Mouse (Mus musculus): ENCODE measurements around the gene Grik3. TPM values are rescaled to one million over a fixed set of nuclear protein-coding genes. Genes with fewer than 3 reads are reported as not detected.

Grik3 gene
- total RNA-seq, 1 experiment from 2014 or later, result not detected

- no peak for ATAC-seq (replicated peaks; ENCODE audit: low read depth, poor library complexity, severe bottlenecking)
These were observed 208.6 kb downstream of the Grik3 start for GRCm38 (mm10) chr4:125699056-125699455.

- no peak for ATAC-seq (replicated peaks; ENCODE audit: low read depth, poor library complexity, severe bottlenecking)
These were observed 209.8 kb downstream of the Grik3 start for GRCm38 (mm10) chr4:125700331-125700730.

- ATAC-seq (replicated peaks; ENCODE audit: low read depth, poor library complexity, severe bottlenecking), result no peak; the same call in 1 of the 2 replicates
These were observed 212.3 kb downstream of the Grik3 start for GRCm38 (mm10) chr4:125702607-125703309.

- peak; percentile 66; the same call in 1 of the 2 replicates for ATAC-seq (replicated peaks; ENCODE audit: low read depth, poor library complexity, severe bottlenecking)
These were observed 212.8 kb downstream of the Grik3 start for GRCm38 (mm10) chr4:125703310-125703690.

- ATAC-seq (replicated peaks; ENCODE audit: low read depth, poor library complexity, severe bottlenecking), result no peak
These were observed 215.2 kb downstream of the Grik3 start for GRCm38 (mm10) chr4:125705746-125706145.

GRCm38 (mm10) chr4:125709716-125710115 is 219.2 kb downstream of the Grik3 start:
- ATAC-seq (replicated peaks; ENCODE audit: low read depth, poor library complexity, severe bottlenecking), result no peak

- ATAC-seq (replicated peaks; ENCODE audit: low read depth, poor library complexity, severe bottlenecking), result no peak
These were observed 227.4 kb downstream of the Grik3 start for GRCm38 (mm10) chr4:125717881-125718280.

- ATAC-seq (replicated peaks; ENCODE audit: low read depth, poor library complexity, severe bottlenecking), result no peak
These were observed 228.1 kb downstream of the Grik3 start for GRCm38 (mm10) chr4:125718429-125719140.

- no peak for ATAC-seq (replicated peaks; ENCODE audit: low read depth, poor library complexity, severe bottlenecking)
These were observed 235.7 kb downstream of the Grik3 start for GRCm38 (mm10) chr4:125726241-125726640.

- no peak for ATAC-seq (replicated peaks; ENCODE audit: low read depth, poor library complexity, severe bottlenecking)
These were observed 236.5 kb downstream of the Grik3 start for GRCm38 (mm10) chr4:125727030-125727429.

- no peak for ATAC-seq (replicated peaks; ENCODE audit: low read depth, poor library complexity, severe bottlenecking)
These were observed 237.1 kb downstream of the Grik3 start for GRCm38 (mm10) chr4:125727626-125728025.

GRCm38 (mm10) chr4:125728091-125728863 is 237.8 kb downstream of the Grik3 start:
- no peak for ATAC-seq (replicated peaks; ENCODE audit: low read depth, poor library complexity, severe bottlenecking)

GRCm38 (mm10) chr4:125729305-125730220 is 239.1 kb downstream of the Grik3 start:
- ATAC-seq (replicated peaks; ENCODE audit: low read depth, poor library complexity, severe bottlenecking), result no peak

GRCm38 (mm10) chr4:125730751-125731150 is 240.3 kb downstream of the Grik3 start:
- ATAC-seq (replicated peaks; ENCODE audit: low read depth, poor library complexity, severe bottlenecking), result no peak

- ATAC-seq (replicated peaks; ENCODE audit: low read depth, poor library complexity, severe bottlenecking), result no peak
These were observed 246.3 kb downstream of the Grik3 start for GRCm38 (mm10) chr4:125736783-125737182.

- no peak for ATAC-seq (replicated peaks; ENCODE audit: low read depth, poor library complexity, severe bottlenecking)
These were observed 248.3 kb downstream of the Grik3 start for GRCm38 (mm10) chr4:125738825-125739224.

GRCm38 (mm10) chr4:125742162-125742571 is 251.7 kb downstream of the Grik3 start:
- ATAC-seq (replicated peaks; ENCODE audit: low read depth, poor library complexity, severe bottlenecking), result no peak

- ATAC-seq (replicated peaks; ENCODE audit: low read depth, poor library complexity, severe bottlenecking), result no peak
These were observed 255.4 kb downstream of the Grik3 start for GRCm38 (mm10) chr4:125745902-125746301.

GRCm38 (mm10) chr4:125756393-125756792 is 265.9 kb downstream of the Grik3 start:
- no peak for ATAC-seq (replicated peaks; ENCODE audit: low read depth, poor library complexity, severe bottlenecking)

- no peak for ATAC-seq (replicated peaks; ENCODE audit: low read depth, poor library complexity, severe bottlenecking)
These were observed 269.8 kb downstream of the Grik3 start for GRCm38 (mm10) chr4:125760326-125760725.
